Mouse (Mus musculus) brown adipose tissue, adult 24 weeks (tissue): ENCODE data around the gene Irx1. TPM values are rescaled to one million over a fixed set of nuclear protein-coding genes. Genes with fewer than 3 reads are reported as not detected.

Experiments
- H3K27ac ChIP-seq: fragments of 200-500 bp; replicated peaks from 2 replicates; pipeline ENCODE4 v1.5.1; 2012; ENCODE audit warnings: low read depth, mild to moderate bottlenecking, low read length
- H3K4me1 ChIP-seq: fragments of 200-500 bp; 2 replicates; pipeline ENCODE4 v1.6.1; 2012; ENCODE audit warnings: low read length, mixed read lengths; ENCODE audit not compliant: control insufficient read depth, insufficient read depth, insufficient read length
- H3K4me3 ChIP-seq: fragments of 200-500 bp; 2 replicates; pipeline ENCODE4 v1.5.1; 2012; ENCODE audit warnings: low read depth, mild to moderate bottlenecking, low read length, moderate library complexity; ENCODE audit not compliant: insufficient read depth
- polyA plus RNA-seq: library from polyadenylated mRNA; stranded (reverse); fragments of >200 nt; gene quantifications from 2 replicates; pipeline ENCODE4 v1.2.4, GENCODE M21; 2012; ENCODE audit not compliant: missing spikeins, insufficient read depth, insufficient read length

The Irx1 gene
- polyA plus RNA-seq = not detected in 2 replicates

DNA sequence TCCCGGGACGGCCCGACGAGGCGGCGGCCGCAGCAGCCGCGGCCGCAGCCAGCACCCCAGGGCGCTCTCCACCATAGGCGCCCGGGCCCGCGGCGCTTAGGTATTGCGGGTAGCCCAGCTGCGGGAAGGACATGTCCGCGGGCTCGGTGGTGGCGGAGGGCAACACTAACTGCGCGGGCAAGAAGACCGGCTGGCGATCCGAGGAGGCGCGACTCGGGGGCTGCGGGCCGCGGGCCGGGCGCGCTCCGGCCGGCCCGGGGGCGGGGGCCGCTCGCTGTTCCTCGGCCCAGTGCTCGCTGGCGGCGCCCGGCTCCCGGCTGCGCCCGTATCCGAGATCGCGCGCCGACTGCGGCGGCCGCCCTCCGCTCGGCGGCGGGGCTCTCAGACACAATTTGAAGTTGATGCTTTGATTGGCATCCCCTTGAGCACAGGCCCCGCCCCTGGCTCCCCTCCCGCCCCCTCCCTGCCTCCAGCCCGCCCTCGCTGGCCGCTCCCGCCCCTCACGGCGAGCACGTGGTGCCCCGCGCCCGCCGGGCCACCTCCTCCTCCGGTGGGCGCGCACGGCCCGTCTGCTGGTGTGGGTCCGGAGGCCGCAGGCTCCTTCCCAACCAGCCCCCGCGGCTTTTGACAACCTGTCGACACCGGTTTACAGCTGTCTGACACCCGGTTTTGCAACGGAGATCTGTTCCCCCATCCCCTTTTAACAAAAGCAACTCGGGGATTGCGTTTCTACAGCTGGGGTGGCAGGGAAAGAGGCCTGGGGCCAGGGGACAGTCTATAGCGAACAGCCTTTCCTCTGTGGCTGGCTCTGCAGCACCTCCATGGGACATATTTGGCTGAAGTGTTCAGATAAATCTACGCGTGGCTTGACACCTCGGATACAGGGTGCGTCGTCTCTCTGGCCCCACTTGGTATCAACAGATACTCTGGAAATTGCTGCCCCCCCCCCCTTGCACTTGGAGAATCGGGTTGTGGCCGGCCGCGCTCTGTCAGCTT, at the start of gene Irx1:
Irx1 (minus strand) TSS at position 368 of the 996 bp plus-strand sequence.
- no peaks in the 10 kb centered on the region; the same call in 1 of the 2 replicates for H3K4me1 ChIP-seq
- peak within 1 kb of the TSS; percentile 35 for H3K4me3 ChIP-seq
- no peak within 1 kb of the TSS for H3K27ac ChIP-seq

GRCm38 (mm10) chr13:71979932-71980655, 16.6 kb upstream of the Irx1 start:
- H3K27ac ChIP-seq = no peak overlapping the region
- no peaks in the 10 kb centered on the region for H3K4me1 ChIP-seq
- no peak overlapping the region for H3K4me3 ChIP-seq

DNA sequence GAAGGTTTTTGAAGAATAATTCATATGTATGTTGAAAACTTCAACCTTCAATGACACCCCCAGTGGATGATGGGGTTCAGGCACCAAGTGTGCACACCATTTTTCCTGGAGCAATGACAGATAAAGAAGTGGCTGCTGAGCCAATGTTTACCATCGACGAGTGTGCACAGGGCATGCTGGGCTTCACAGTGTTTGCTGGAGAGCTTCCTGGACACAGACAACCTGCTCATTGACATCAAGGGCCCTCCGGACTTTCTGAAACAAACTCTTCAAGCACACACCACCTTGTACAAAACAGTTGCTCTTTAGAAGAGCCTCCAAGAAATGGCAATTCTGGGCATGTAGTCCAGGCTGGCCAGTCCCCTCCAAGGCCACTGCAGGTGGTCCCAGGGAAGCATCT, 12.2 kb upstream of the Irx1 start:
- no peak overlapping the region for H3K27ac ChIP-seq
- no peak overlapping the region for H3K4me3 ChIP-seq
- no peaks in the 10 kb centered on the region for H3K4me1 ChIP-seq

GRCm38 (mm10) chr13:71968286-71968685, 4.8 kb upstream of the Irx1 start:
- Histone ChIP-seq H3K27ac (no peak overlapping the region), H3K4me1 (no peaks in the 10 kb centered on the region), H3K4me3 (no peak overlapping the region)

- Histone ChIP-seq H3K4me3 (no peak overlapping the region), H3K27ac (no peak overlapping the region), H3K4me1 (no peaks in the 10 kb centered on the region; the same call in 1 of the 2 replicates)
These were observed 4.1 kb upstream of the Irx1 start for GRCm38 (mm10) chr13:71967341-71968250.

DNA sequence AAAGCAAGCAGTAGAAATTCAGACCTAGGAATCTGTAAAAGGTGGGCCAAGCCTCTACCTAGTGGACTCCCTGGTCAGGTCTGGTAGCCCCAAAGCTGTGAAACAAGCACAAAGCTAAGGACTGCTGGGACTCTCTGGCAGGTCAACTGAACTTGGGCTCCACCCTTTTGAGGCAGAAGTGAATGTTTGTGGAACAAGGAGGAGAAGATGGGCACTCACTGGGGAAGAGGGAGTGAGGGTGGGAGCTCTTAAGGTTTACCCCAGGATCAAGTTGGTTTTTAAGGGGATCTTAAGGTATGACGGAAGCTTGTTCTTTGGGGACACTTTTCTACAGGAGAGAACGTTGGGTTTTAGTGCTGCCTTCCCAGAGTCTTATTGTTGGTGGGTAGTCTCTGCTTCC, 3.1 kb upstream of the Irx1 start:
- Histone ChIP-seq H3K4me1 (no peaks in the 10 kb centered on the region; the same call in 1 of the 2 replicates), H3K27ac (no peak overlapping the region), H3K4me3 (no peak overlapping the region)

DNA sequence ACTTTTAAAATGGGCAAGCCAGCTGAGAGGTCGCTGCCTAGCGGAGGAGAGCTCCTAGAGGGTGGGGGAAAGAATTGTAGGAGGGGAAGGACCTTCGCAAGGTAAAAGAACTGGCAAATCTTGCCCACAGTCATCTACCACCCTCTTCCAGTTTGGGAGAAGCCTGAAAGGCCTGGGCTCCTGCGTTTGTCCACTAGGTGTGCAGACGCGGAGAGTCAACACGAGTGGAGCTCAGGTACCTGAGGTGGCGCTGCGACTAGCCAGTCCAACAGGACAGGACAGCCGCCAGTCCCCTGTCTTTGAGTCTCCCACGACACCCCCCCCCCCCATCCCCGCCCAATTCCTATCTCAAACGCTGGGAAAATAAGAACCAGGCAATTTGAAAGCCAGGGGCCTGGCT, 843 bp upstream of the Irx1 start:
- Histone ChIP-seq H3K4me1 (no peaks in the 10 kb centered on the region; the same call in 1 of the 2 replicates), H3K27ac (no peak overlapping the region), H3K4me3 (no peak overlapping the region)

DNA sequence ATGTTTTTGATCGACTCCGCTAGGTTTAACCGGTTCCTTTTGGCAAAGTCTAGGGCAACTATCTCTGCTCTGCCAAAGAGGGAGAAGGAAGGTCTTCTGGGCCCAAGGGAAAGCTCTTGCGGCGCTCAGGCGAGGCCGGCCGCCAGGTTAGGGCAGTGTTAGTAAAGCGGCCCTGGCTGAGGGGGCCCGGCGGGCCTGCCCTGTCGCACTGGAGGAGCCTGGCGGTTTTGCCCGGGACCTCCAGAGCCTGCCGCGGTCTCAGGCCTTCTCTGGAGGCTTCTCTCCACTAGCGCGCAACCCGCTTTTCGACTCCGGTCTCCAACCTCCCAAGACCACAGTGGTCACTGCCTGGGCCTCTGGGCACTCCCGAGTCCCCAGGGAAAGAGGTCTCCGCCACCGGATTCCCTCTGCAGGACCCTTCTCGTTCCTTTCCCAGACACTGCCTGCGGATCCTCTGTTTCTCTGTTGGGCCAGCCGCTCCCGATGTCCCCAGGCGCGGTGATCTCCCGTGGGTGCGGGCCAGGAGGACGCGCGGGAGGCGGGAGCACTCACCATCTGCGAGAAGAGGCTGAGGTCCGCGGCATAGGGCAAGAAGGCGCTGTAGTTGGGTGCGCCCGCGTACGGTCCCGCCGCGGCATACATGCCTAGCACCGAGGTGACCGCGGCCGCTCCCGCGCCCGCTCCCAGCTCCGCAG, 715 bp downstream of the Irx1 start:
- Histone ChIP-seq H3K27ac (no peak overlapping the region), H3K4me1 (no peaks in the 10 kb centered on the region; the same call in 1 of the 2 replicates), H3K4me3 (peak overlapping the region; percentile 35)

GRCm38 (mm10) chr13:71961891-71962660, 1.4 kb downstream of the Irx1 start:
- H3K4me3 ChIP-seq = peak overlapping the region; percentile 35
- H3K4me1 ChIP-seq = no peaks in the 10 kb centered on the region; the same call in 1 of the 2 replicates
- H3K27ac ChIP-seq = no peak overlapping the region

- H3K27ac ChIP-seq = no peak overlapping the region
- no peaks in the 10 kb centered on the region; the same call in 1 of the 2 replicates for H3K4me1 ChIP-seq
- H3K4me3 ChIP-seq = no peak overlapping the region
These were observed 2.4 kb downstream of the Irx1 start for GRCm38 (mm10) chr13:71960846-71961735.

- H3K4me1 ChIP-seq = no peaks in the 10 kb centered on the region; the same call in 1 of the 2 replicates
- no peak overlapping the region for H3K27ac ChIP-seq
- no peak overlapping the region for H3K4me3 ChIP-seq
These were observed 3.2 kb downstream of the Irx1 start for GRCm38 (mm10) chr13:71960277-71960672.

DNA sequence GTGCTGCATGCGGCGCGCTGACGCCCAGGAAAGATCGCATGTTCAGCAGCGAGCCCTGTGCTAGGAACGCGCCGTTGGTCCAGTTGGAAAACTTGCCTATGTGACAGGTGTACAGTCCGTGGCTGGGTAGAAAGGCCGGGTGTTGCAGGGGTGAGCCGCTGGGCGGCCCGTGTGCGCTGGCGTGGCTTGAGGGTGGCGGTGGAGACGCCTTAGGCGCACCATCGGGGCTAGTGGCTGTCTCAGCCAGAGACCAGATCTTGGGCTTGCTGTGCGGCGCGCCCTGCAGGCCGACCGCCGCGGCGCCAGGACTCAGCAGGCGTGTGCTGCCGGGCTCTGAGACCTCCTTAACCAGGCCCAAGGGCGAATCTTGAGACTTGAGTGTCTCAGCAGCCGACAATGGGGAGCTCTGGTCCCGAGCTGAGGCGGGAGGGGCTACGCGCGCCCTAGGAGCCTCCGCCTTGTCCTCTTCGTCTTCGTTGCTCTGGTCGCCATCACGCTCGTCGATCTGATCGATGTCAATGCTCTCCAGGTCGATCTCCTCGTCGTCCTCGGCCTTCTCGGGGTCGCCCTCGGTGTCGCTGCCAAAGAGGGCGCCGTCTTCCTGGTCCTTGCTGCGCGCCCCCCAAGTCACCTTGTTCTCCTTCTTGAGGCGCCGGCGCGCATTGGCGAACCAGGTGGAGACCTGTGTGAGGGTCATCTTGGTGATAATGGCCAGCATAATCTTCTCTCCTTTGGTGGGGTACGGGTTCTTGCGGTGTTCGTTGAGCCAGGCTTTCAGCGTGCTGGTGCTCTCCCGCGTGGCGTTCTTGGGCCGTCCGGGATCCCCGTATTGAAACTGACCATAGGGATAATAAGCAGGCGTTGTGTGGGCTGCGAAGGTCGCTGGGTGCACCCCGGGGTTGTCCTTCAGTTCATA, 3.9 kb downstream of the Irx1 start:
- Histone ChIP-seq H3K27ac (no peak overlapping the region), H3K4me3 (no peak overlapping the region), H3K4me1 (no peaks in the 10 kb centered on the region; the same call in 1 of the 2 replicates)
